Mouse (Mus musculus) kidney, embryonic 14.5 days (tissue): Measurements from ENCODE around the gene Adgra1. TPM values are rescaled to one million over a fixed set of nuclear protein-coding genes. Genes with fewer than 3 reads are reported as not detected.

Experiments used
- ATAC-seq: fragments of 200-750 bp; cut with Nextera tagmentation; 2 replicates; pipeline ENCODE4 v1.8.0; 2017; ENCODE audit warnings: moderate number of reproducible peaks, mild to moderate bottlenecking, moderate TSS enrichment, moderate library complexity; ENCODE audit not compliant: low FRiP score, low TSS enrichment
- H3K27ac ChIP-seq: fragments of 300-500 bp; sonication (generic); 2 replicates; pipeline ENCODE4 v1.5.1; 2014; ENCODE audit warnings: low read depth, mild to moderate bottlenecking, low read length, moderate library complexity, mixed read lengths
- H3K27me3 ChIP-seq: fragments of 300-500 bp; sonication (generic); 2 replicates; pipeline ENCODE4 v1.6.1; 2014; ENCODE audit warnings: mild to moderate bottlenecking, low read length; ENCODE audit not compliant: control insufficient read depth, insufficient read depth
- H3K36me3 ChIP-seq: fragments of 300-500 bp; sonication (generic); 2 replicates; pipeline ENCODE4 v1.6.1; 2014; ENCODE audit warnings: low read length, mixed read lengths; ENCODE audit not compliant: control insufficient read depth, insufficient read depth
- H3K4me1 ChIP-seq: fragments of 300-500 bp; sonication (generic); 2 replicates; pipeline ENCODE4 v1.6.1; 2014; ENCODE audit warnings: low read length, mixed read lengths; ENCODE audit not compliant: control insufficient read depth, insufficient read depth
- H3K4me2 ChIP-seq: fragments of 300-500 bp; sonication (generic); replicated peaks from 2 replicates; pipeline ENCODE4 v1.6.1; 2014; ENCODE audit warnings: low read depth, mild to moderate bottlenecking, low read length
- H3K4me3 ChIP-seq: fragments of 300-500 bp; sonication (generic); 2 replicates; pipeline ENCODE4 v1.5.1; 2014; ENCODE audit warnings: mild to moderate bottlenecking, low read length
- H3K9ac ChIP-seq: fragments of 300-500 bp; sonication (generic); 2 replicates; pipeline ENCODE4 v1.6.1; 2014; ENCODE audit warnings: low read depth, mild to moderate bottlenecking, low read length, moderate library complexity
- H3K9me3 ChIP-seq: fragments of 300-500 bp; sonication (generic); 2 replicates; pipeline ENCODE4 v1.6.1; 2016; ENCODE audit warnings: low read length; ENCODE audit not compliant: control insufficient read depth
- WGBS: fragments of 180-500 bp; shearing (Covaris S2); extraction: QIAGEN DNeasy Blood & Tissue Kit; methylation state at CpG from one replicate; pipeline ENCODE4 v1.1.7; 2014; 5-methylcytosine and 5-hydroxymethylcytosine counted together
- polyA plus RNA-seq: library from polyadenylated mRNA; unstranded; fragments of >200 nt; fragmentation: Nextera tagmentation; extraction: Ambion mirVana; gene quantifications from 2 replicates; pipeline ENCODE4 v1.2.1, GENCODE M21; 2014

Gene Adgra1
- polyA plus RNA-seq, 1 experiment from 2014 or later: 0.93 TPM

- H3K9ac ChIP-seq: no peak overlapping the region
Observed at GRCm38 (mm10) chr7:139909469-139909868, 75.5 kb downstream of the Adgra1 start.

DNA sequence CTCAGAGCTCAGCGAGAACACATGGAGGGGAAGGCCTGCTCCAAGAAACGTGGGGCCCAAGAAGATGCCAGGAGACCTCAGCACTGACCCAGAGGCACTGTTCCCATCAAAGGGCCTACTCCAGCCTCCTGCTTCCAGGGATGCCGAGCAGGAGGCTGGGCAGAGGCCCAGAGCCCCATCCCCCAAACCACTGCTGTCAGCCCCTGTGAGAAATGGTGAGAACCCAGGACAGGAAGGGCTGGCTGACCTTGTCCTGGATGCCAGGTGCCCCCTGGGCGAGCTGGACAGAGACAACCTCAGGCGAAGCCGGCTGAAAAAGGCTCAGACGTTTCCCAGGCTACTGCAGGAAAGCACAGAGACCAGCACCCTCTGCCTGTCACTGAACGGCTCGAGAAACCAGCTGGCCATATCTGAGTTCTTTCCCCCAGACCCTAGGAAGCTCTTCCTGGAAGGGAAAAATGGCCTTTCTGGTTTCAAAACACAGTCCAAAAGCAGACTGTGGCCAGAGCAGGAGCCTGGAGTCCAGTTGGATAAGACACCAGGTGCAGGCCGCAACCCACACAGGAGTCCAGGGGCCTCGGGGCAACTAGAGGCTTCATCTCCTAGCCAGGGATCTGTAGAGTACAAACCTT lies 76.3 kb downstream of the Adgra1 start:
- Histone ChIP-seq H3K36me3 (no peaks in the 10 kb centered on the region), H3K4me3 (no peak overlapping the region), H3K4me2 (no peak overlapping the region), H3K27ac (no peak overlapping the region), H3K4me1 (0 out of 2 replicates have a peak, but pooled peaks cover 14% of the 10 kb centered on the region), H3K27me3 (peaks cover 4% of the 10 kb centered on the region), H3K9ac (0 out of 2 replicates have a peak overlapping the region, but pooled peaks have one; percentile 18), H3K9me3 (no peaks in the 10 kb centered on the region)
- WGBS: 42% methylated on average over 11 of the region's 11 CpGs
- no peak for ATAC-seq

More at GRCm38 (mm10) chr7:139909469-139909868, 75.5 kb downstream of the Adgra1 start:
- peaks cover 5% of the 10 kb centered on the region for H3K27me3 ChIP-seq
- no peak for ATAC-seq
- H3K27ac ChIP-seq: no peak overlapping the region
- H3K36me3 ChIP-seq: no peaks in the 10 kb centered on the region
- H3K4me2 ChIP-seq: no peak overlapping the region
- no peak overlapping the region for H3K4me3 ChIP-seq
- H3K4me1 ChIP-seq: 0 out of 2 replicates have a peak, but pooled peaks cover 9% of the 10 kb centered on the region
- no peaks in the 10 kb centered on the region for H3K9me3 ChIP-seq
- 49% methylated on average over 6 of the region's 6 CpGs for WGBS

- peaks cover 7% of the 10 kb centered on the region for H3K27me3 ChIP-seq
- H3K27ac ChIP-seq: no peak overlapping the region
- H3K4me2 ChIP-seq: peak overlapping the region; percentile 54
- H3K9ac ChIP-seq: no peak overlapping the region
- H3K4me3 ChIP-seq: peak overlapping the region; percentile 39
- H3K9me3 ChIP-seq: no peaks in the 10 kb centered on the region
- peak; percentile 65 for ATAC-seq
- H3K4me1 ChIP-seq: 0 out of 2 replicates have a peak, but pooled peaks cover 18% of the 10 kb centered on the region
- WGBS: 9% methylated on average over 29 of the region's 29 CpGs
- H3K36me3 ChIP-seq: no peaks in the 10 kb centered on the region
Observed at GRCm38 (mm10) chr7:139914141-139915047, 80.4 kb downstream of the Adgra1 start.

- no peak for ATAC-seq
- Histone ChIP-seq H3K4me2 (peak overlapping the region; percentile 36), H3K36me3 (no peaks in the 10 kb centered on the region), H3K4me3 (no peak overlapping the region; the same call in 1 of the 2 replicates), H3K4me1 (0 out of 2 replicates have a peak, but pooled peaks cover 13% of the 10 kb centered on the region), H3K27me3 (peaks cover 7% of the 10 kb centered on the region), H3K9me3 (no peaks in the 10 kb centered on the region), H3K27ac (no peak overlapping the region), H3K9ac (peak overlapping the region; percentile 18; the same call in 1 of the 2 replicates)
- WGBS: 7% methylated on average over 14 of the region's 14 CpGs
Observed at GRCm38 (mm10) chr7:139915646-139916257, 81.8 kb downstream of the Adgra1 start.

DNA sequence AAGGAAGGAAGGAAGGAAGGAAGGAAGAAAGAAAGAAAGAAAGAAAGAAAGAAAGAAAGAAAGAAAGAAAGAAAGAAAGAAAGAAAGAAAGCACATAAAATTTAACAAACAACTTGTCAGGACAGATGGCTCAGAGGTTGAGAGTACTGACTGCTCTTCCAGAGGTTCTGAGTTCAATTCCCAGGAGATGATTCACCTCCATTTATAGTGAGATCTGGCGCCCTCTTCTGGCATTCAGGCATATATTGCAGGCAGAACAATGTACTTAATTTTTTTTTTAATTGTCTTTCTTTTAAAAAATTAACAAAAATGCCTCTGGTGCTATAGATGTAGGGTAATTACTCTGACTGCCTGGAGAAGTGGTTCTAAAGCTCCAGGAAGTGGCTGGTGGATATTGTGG lies 82.4 kb downstream of the Adgra1 start:
- no peak overlapping the region for H3K27ac ChIP-seq
- H3K4me3 ChIP-seq: no peak overlapping the region
- H3K4me2 ChIP-seq: no peak overlapping the region
- no peak for ATAC-seq
- 0 out of 2 replicates have a peak, but pooled peaks cover 13% of the 10 kb centered on the region for H3K4me1 ChIP-seq
- H3K36me3 ChIP-seq: no peaks in the 10 kb centered on the region
- WGBS: 4% methylated on average over 1 of the region's 1 CpGs
- H3K27me3 ChIP-seq: peaks cover 7% of the 10 kb centered on the region
- H3K9me3 ChIP-seq: no peaks in the 10 kb centered on the region
- no peak overlapping the region for H3K9ac ChIP-seq

GRCm38 (mm10) chr7:139918262-139918661 lies 84.3 kb downstream of the Adgra1 start:
- Histone ChIP-seq H3K9me3 (no peaks in the 10 kb centered on the region), H3K27me3 (peaks cover 7% of the 10 kb centered on the region), H3K27ac (no peak overlapping the region), H3K4me2 (no peak overlapping the region), H3K36me3 (no peaks in the 10 kb centered on the region), H3K4me3 (no peak overlapping the region), H3K9ac (no peak overlapping the region), H3K4me1 (0 out of 2 replicates have a peak, but pooled peaks cover 13% of the 10 kb centered on the region)
- WGBS: 55% methylated on average over 4 of the region's 4 CpGs
- ATAC-seq: no peak

Other genes with a start within 250 kb of the Adgra1 start
- 0.09 and 0.29 TPM in 2 replicates for gene Cfap46, start 150.4 kb upstream of the Adgra1 start, polyA plus RNA-seq
- 0.14 and 0.18 TPM in 2 replicates for gene Kndc1, start 60.5 kb downstream of the Adgra1 start, polyA plus RNA-seq
- gene Utf1, start 109.6 kb downstream of the Adgra1 start, polyA plus RNA-seq: 0.23 TPM in 1 of 2 replicates, not detected in the other
- gene 6430531B16Rik, start 144.6 kb downstream of the Adgra1 start, polyA plus RNA-seq: 0.34 and 0.55 TPM in 2 replicates
- 0.85 and 1.6 TPM in 2 replicates for gene Adam8, start 158.4 kb downstream of the Adgra1 start, polyA plus RNA-seq
- gene Zfp511, start 202.2 kb downstream of the Adgra1 start, polyA plus RNA-seq: 46.2 and 47.5 TPM in 2 replicates
- gene Tubgcp2, start 202.5 kb downstream of the Adgra1 start, polyA plus RNA-seq: 40.6 and 62.9 TPM in 2 replicates
- not detected in 2 replicates for gene Msx3, start 214.9 kb downstream of the Adgra1 start, polyA plus RNA-seq
- gene Caly, start 248.4 kb downstream of the Adgra1 start, polyA plus RNA-seq: 0.91 TPM in 2 replicates